Mouse (Mus musculus) E14TG2a.4 (cell line): Measurements from ENCODE around the gene Trp53i13.

Experiments used
- CTCF ChIP-seq: conservative IDR thresholded peaks from 2 replicates; pipeline ENCODE4 v1.5.1; 2014; ENCODE audit warnings: low read length
- NANOG ChIP-seq: IDR thresholded peaks from 2 replicates; pipeline ENCODE4 v1.6.1; 2014; ENCODE audit warnings: borderline replicate concordance, low read length, mixed read lengths
- POU5F1 ChIP-seq: IDR thresholded peaks from 2 replicates; pipeline ENCODE4 v1.6.1; 2014; ENCODE audit warnings: low read length, borderline replicate concordance

GRCm38 (mm10) chr11:77490451-77490850 is 25.3 kb downstream of the Trp53i13 start:
- TF ChIP-seq CTCF (no peak), NANOG (no peak), POU5F1 (no peak)
